Mouse (Mus musculus): ENCODE data around the gene Gstz1. TPM values are rescaled to one million over a fixed set of nuclear protein-coding genes. Genes with fewer than 3 reads are reported as not detected.
A peak's percentile ranks its signal among the peaks of the same experiment; 100 is the strongest.
"Not testable (repeated sequence)": the region's sequence is repeated elsewhere in the genome, so short reads cannot be mapped to it uniquely, and the experiment has no call there.

Gstz1 gene
- total RNA-seq, 2 experiments from 2014 or later = 48.9 to 50.3 TPM

- Histone ChIP-seq H3K4me3 (no peak overlapping the region), H3K27ac (no peak overlapping the region)
- TF ChIP-seq CTCF (IDR thresholded peaks at IDR 0.05) = no peak
- no peak for DNase-seq (ENCODE audit: extremely low spot score in 1 of 2, low spot score in 2 of 2)
- intact Hi-C loops (cut with DNase I) = no loop called here
These were observed 13.8 kb downstream of the Gstz1 start for GRCm38 (mm10) chr12:87160815-87161214.

DNA sequence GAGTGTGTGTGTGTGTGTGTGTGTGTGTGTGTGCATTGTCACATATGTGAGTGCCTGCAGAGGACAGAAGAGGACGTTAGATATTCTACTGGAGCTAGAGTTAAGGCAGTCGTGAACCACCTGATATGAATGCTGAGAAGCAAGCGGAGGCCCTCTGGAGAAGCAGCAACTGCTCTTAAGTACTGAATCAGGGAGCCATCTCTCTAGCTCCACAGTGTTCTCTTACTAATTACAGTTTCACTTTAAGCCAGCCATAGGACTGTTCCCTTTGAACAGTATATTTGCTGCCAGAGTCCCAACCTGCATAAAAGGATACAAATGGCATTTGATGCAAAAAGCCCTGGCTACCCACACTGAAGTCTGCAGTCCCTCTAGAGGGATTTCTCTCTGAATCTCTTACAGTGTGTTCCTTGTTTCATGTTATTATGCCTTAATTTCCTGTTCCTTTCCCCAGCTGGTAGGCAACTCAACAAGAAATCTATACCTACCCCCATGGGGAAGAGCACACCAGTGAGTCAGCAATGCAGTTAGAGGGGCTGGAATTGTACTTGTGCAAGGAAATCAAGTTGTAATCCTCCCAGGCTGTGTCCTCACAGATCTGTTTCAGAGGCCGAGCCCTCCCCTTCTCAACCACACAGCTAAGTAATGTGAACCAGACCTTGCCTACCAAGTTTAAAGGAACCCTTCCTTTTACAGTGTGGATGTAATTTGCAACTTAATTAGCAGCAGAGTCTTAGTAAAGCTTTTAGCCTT, 28.4 kb downstream of the Gstz1 start:
- no peak for DNase-seq (ENCODE audit: extremely low spot score in 1 of 2, low spot score in 2 of 2)
- intact Hi-C loops (cut with DNase I) = no loop called here
- H3K27ac ChIP-seq = peak overlapping the region; percentile 18; the same call in 1 of the 2 replicates
- no peak for TF ChIP-seq CTCF (IDR thresholded peaks at IDR 0.05)
- H3K4me3 ChIP-seq = no peak overlapping the region

DNA sequence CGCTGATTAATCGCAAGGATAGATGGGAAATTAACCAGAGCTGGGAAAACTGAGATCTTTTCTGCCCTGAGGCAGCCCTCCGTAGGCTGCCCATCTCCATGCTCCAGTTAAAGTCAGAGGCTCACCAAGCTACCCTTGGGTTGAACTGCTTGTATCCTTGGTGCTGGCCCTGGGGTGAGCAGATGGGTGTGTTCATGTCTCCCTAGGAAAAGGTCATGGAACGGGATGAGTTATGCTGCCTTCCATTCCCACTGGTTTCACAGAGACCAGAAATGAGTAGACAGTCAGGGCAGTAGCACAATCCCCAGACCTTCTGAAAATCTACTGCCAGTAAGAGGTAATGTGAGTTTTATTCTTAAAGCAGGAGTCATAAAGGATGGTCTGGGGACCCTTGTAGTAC, 30.7 kb downstream of the Gstz1 start:
- Histone ChIP-seq H3K27ac (no peak overlapping the region), H3K4me3 (no peak overlapping the region)
- intact Hi-C loops (cut with DNase I) = no loop called here
- TF ChIP-seq CTCF (IDR thresholded peaks at IDR 0.05) = no peak
- no peak for DNase-seq (ENCODE audit: extremely low spot score in 1 of 2, low spot score in 2 of 2)

DNA sequence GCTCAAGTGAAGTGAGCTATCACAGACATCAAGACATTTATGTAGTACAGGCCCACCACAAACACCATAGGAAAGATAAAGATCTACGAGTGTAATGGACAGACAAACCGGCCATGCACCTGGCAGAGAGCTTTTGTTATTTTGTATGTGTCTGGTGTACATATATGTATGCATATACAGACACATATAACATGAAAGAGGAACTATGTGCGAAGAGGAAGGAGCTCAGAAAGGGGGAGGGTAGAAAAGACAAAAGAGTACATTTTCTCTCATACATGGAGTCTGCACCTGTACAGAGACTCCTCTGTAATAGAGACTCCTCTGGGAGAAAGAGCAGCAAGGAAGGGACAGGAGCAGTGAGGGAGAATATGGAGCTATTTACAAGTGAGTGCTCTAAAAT, 46.0 kb downstream of the Gstz1 start:
- Histone ChIP-seq H3K27ac (no peak overlapping the region), H3K4me3 (no peak overlapping the region)
- no peak for TF ChIP-seq CTCF (IDR thresholded peaks at IDR 0.05)
- intact Hi-C loops (cut with DNase I) = no loop called here
- no peak for DNase-seq (ENCODE audit: extremely low spot score in 1 of 2, low spot score in 2 of 2)

GRCm38 (mm10) chr12:87195069-87195468, 48.1 kb downstream of the Gstz1 start:
- Histone ChIP-seq H3K4me3 (no peak overlapping the region), H3K27ac (no peak overlapping the region)
- TF ChIP-seq CTCF (IDR thresholded peaks at IDR 0.05) = no peak
- intact Hi-C loops (cut with DNase I) = loop anchor here (5.0 kb wide), 1 partner anchor 48 kb away; the partner anchor contains the start of genes Gstz1 and Pomt2
- DNase-seq (ENCODE audit: extremely low spot score in 1 of 2, low spot score in 2 of 2) = no peak

DNA sequence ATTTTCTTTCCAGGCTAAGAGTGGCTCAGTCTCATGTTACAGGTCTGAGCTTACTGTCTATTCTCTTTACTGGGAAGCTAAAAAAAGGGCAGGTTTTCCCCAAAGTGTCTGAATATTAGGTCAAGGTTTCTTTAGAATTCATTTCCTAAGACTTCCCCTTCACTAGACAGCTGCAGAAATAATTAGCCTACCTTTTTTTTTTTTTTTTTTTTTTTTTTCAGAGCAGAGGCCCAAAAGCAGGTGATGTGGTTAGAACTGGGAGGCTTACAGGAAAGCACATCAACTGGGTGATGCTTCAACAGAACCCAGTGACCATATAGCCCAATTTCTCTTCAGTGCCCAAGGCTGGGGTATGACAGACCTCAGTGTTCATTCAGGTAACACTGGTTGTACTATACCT, 49.3 kb downstream of the Gstz1 start:
- no peak for DNase-seq (ENCODE audit: extremely low spot score in 1 of 2, low spot score in 2 of 2)
- Histone ChIP-seq H3K4me3 (no peak overlapping the region), H3K27ac (no peak overlapping the region)
- TF ChIP-seq CTCF (IDR thresholded peaks at IDR 0.05) = no peak
- intact Hi-C loops (cut with DNase I) = loop anchor here (5.0 kb wide), 1 partner anchor 49 kb away; the partner anchor contains the start of genes Gstz1 and Pomt2

GRCm38 (mm10) chr12:87198792-87199191, 51.8 kb downstream of the Gstz1 start:
- no peak for DNase-seq (ENCODE audit: extremely low spot score in 1 of 2, low spot score in 2 of 2)
- no peak overlapping the region for H3K27ac ChIP-seq
- no peak for TF ChIP-seq CTCF (IDR thresholded peaks at IDR 0.05)
- H3K4me3 ChIP-seq = peak overlapping the region; percentile 98
- intact Hi-C loops (cut with DNase I) = loop anchor here (5.0 kb wide), 1 partner anchor 51 kb away; the partner anchor contains the start of genes Gstz1 and Pomt2

DNA sequence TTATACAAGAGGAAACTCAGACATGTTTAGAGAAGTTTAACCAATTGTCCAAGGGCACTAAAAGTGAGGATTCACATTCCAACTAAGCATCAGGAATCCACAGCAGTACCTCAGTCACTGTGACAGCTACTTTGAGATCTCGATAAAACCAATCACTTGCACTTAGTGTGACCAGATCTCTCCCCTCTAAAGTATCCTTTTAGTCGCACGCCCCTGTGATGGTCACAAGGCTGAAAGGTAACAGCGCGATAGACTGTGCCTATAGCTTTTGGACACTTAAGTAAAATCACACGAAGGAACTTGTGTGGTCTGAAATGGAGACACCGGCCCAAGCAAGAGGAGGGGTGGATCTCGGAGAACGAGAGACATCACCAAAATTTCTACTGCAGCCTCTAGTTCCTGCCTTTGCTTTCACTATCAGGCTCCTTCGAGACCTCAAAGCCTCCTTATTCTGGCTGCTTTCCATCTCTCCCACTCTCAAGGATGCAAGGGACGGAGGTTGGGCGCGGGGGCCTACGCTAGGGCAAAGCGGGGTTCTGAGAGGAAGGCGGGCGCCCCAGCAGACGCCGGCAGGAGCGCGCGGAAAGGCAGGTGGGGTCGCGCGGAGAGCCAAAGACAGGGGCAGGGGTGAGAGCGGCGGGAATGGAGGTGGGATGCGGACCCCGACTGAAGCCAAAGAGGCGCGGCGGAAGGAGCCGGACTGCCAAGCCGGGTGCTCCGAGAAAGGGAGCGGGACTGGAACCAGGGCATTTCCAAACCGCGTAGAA, 52.4 kb downstream of the Gstz1 start, which contains the start of gene Samd15:
Gene Samd15, plus strand, starts transcription at position 518 of the 767 bp plus-strand sequence.
- DNase-seq (ENCODE audit: extremely low spot score in 1 of 2, low spot score in 2 of 2) = peak; percentile 38 to 45
- H3K4me3 ChIP-seq = peak within 1 kb of the TSS; percentile 98
- peak within 1 kb of the TSS; percentile 93 for H3K27ac ChIP-seq
- TF ChIP-seq CTCF (IDR thresholded peaks at IDR 0.05) = no peak
- intact Hi-C loops (cut with DNase I) = loop anchor here (5.0 kb wide), 1 partner anchor 52 kb away; the partner anchor contains the start of genes Gstz1 and Pomt2

- intact Hi-C loops (cut with DNase I) = loop anchor here (5.0 kb wide), 1 partner anchor 53 kb away; the partner anchor contains the start of genes Gstz1 and Pomt2
- TF ChIP-seq CTCF (IDR thresholded peaks at IDR 0.05) = no peak
These were observed 53.1 kb downstream of the Gstz1 start, which contains the start of gene Tmed8 for GRCm38 (mm10) chr12:87199973-87200586. TSS of gene Tmed8 (minus strand) at chr12:87200454.

DNA sequence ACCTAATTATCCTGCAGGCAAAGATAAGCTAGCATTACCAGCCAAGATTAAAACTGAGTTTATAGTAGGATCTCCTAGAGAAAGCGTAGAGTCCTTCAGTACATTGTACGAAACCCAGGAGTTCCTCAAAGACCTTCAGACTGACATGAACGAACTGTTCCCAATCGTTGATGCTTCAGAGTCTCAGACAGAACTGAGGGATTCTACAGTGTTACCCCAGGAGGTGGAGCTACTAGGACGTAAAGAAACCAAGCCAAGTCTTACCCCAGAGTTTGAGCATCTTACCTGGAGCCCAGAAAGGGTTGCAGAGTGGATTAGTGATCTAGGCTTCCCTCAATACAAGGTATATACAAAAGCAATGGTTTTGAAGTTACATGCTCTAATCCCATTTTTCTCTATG, 54.7 kb downstream of the Gstz1 start:
- intact Hi-C loops (cut with DNase I) = no loop called here

More at GRCm38 (mm10) chr12:87199973-87200586, 53.1 kb downstream of the Gstz1 start, which contains the start of gene Tmed8:
- peak; percentile 78 to 81 for DNase-seq (ENCODE audit: extremely low spot score in 1 of 2, low spot score in 2 of 2)
- H3K4me3 ChIP-seq = peak within 1 kb of the TSS; percentile 98
- H3K27ac ChIP-seq = peak within 1 kb of the TSS; percentile 93

DNA sequence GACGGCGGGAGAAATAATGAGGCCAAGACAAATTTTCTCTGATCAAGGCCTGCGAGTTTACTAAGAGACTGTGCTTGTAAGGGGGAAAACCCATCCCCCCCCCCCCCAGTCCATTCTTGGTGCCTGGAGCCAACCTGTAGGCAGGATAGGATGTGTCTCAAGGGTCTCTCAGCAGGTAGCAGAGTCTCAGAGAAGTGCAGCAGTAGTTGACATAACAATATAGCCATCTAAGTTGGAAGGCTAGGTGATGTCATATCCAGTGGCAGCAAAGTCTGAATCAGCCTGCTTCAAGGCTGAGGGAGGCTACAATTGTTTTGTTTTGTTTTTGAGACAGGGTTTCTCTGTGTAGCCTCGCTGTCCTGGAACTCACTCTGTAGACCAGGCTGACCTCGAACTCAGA, 58.8 kb downstream of the Gstz1 start:
- DNase-seq (ENCODE audit: extremely low spot score in 1 of 2, low spot score in 2 of 2); H3K27ac ChIP-seq; H3K4me3 ChIP-seq; intact Hi-C loops (cut with DNase I): not testable (repeated sequence)

More for the DNA sequence above, 54.7 kb downstream of the Gstz1 start:
- H3K27ac ChIP-seq = no peak overlapping the region
- DNase-seq (ENCODE audit: extremely low spot score in 1 of 2, low spot score in 2 of 2) = no peak
- no peak for TF ChIP-seq CTCF (IDR thresholded peaks at IDR 0.05)
- no peak overlapping the region for H3K4me3 ChIP-seq
